Mouse (Mus musculus): ENCODE measurements around the gene Ugt1a5. TPM values are rescaled to one million over a fixed set of nuclear protein-coding genes. Genes with fewer than 3 reads are reported as not detected.

Ugt1a5 gene
- total and polyA plus RNA-seq, 3 experiments: not detected

GRCm38 (mm10) chr1:88206843-88207479, 41.1 kb downstream of the Ugt1a5 start:
- Histone ChIP-seq H3K27me3 (ENCODE audit: control insufficient read depth in 1 of 2, insufficient read depth in 2 of 2, low read length in 2 of 2) (no peaks in the 10 kb centered on the region), H3K27ac (ENCODE audit: control insufficient read depth, low read depth, low read length) (peak overlapping the region; percentile 39), H3K4me1 (ENCODE audit: control insufficient read depth in 1 of 2, insufficient read depth in 2 of 2, low read length in 2 of 2) (no peaks in the 10 kb centered on the region), H3K9ac (ENCODE audit: control insufficient read depth, low read depth, low read length, poor library complexity, severe bottlenecking) (no peak overlapping the region), H3K9me3 (replicated peaks; ENCODE audit: insufficient read depth, low read length) (no peaks in the 10 kb centered on the region), H3K36me3 (ENCODE audit: control insufficient read depth in 1 of 2, insufficient read depth in 2 of 2, low read length in 2 of 2) (peaks cover 0 to 4% of the 10 kb centered on the region in 2 experiments; a peak in 2 of 4 replicates), H3K79me2 (ENCODE audit: control insufficient read depth, insufficient read depth, low read length, poor library complexity) (no peaks in the 10 kb centered on the region), H3K4me3 (ENCODE audit: control insufficient read depth in 1 of 2, insufficient read depth in 1 of 2, low read depth in 2 of 2, low read length in 2 of 2) (no peak overlapping the region)
- DNase-seq (ENCODE audit: low read depth, low spot score): peak; percentile 53
- no peak for TF ChIP-seq JUND (IDR thresholded peaks at IDR 0.05; ENCODE audit: low read depth, low read length)
- no peak for TF ChIP-seq ZNF384 (IDR thresholded peaks at IDR 0.05; ENCODE audit: low read depth, low read length)
- TF ChIP-seq NELFE (IDR thresholded peaks at IDR 0.05; ENCODE audit: low read depth, low read length): no peak
- peak; percentile 35; the same call in 1 of the 2 replicates for TF ChIP-seq TAL1 (IDR thresholded peaks at IDR 0.05; ENCODE audit: low read length)
- no peak for TF ChIP-seq ELF1 (IDR thresholded peaks at IDR 0.05; ENCODE audit: low read depth, low read length)
- no peak for TF ChIP-seq MEF2A (IDR thresholded peaks at IDR 0.05; ENCODE audit: extremely low read depth, insufficient replicate concordance, low read depth, low read length, poor library complexity, severe bottlenecking)
- no peak for TF ChIP-seq ZC3H11A (IDR thresholded peaks at IDR 0.05; ENCODE audit: low read depth, low read length)
- no peak for TF ChIP-seq E2F4 (IDR thresholded peaks at IDR 0.05; ENCODE audit: borderline replicate concordance, low read depth, low read length)
- no peak for TF ChIP-seq RCOR1 (IDR thresholded peaks at IDR 0.05; ENCODE audit: low read depth, low read length)
- no peak for TF ChIP-seq POLR2AphosphoS5 (IDR thresholded peaks at IDR 0.05; ENCODE audit: borderline replicate concordance, low read depth, low read length)
- TF ChIP-seq MAZ (IDR thresholded peaks at IDR 0.05; ENCODE audit: low read depth, low read length): no peak
- TF ChIP-seq USF1 (IDR thresholded peaks at IDR 0.05; ENCODE audit: low read depth, low read length): no peak
- no peak for TF ChIP-seq RAD21 (IDR thresholded peaks at IDR 0.05; ENCODE audit: low read depth, low read length)
- TF ChIP-seq HCFC1 (IDR thresholded peaks at IDR 0.05; ENCODE audit: low read depth, low read length): no peak
- TF ChIP-seq CHD2 (IDR thresholded peaks at IDR 0.05; ENCODE audit: low read length): no peak
- TF ChIP-seq ZKSCAN1 (IDR thresholded peaks at IDR 0.05; ENCODE audit: low read depth, low read length): no peak
- TF ChIP-seq ETS1 (IDR thresholded peaks at IDR 0.05; ENCODE audit: low read depth, low read length): 0 out of 2 replicates have a peak, but pooled peaks have one; percentile 22
- no peak for TF ChIP-seq MXI1 (IDR thresholded peaks at IDR 0.05; ENCODE audit: low read depth, low read length)
- TF ChIP-seq MAX (IDR thresholded peaks at IDR 0.05; ENCODE audit: low read length): no peak
- no peak for TF ChIP-seq GABPA (IDR thresholded peaks at IDR 0.05; ENCODE audit: low read depth, low read length)
- no peak for TF ChIP-seq MAFK (IDR thresholded peaks at IDR 0.05; ENCODE audit: borderline replicate concordance, low read depth, low read length)
- TF ChIP-seq EP300 (IDR thresholded peaks at IDR 0.05; ENCODE audit: low read depth in 1 of 2, low read length in 2 of 2): peak; percentile 70 to 74
- no peak for TF ChIP-seq CHD1 (IDR thresholded peaks at IDR 0.05; ENCODE audit: low read depth, low read length)
- no peak for TF ChIP-seq TBP (IDR thresholded peaks at IDR 0.05; ENCODE audit: low read depth, low read length)
- no peak for TF ChIP-seq USF2 (IDR thresholded peaks at IDR 0.05; ENCODE audit: borderline replicate concordance in 1 of 2, insufficient read depth in 1 of 2, low read depth in 1 of 2, low read length in 2 of 2)
- no peak for TF ChIP-seq MYB (IDR thresholded peaks at IDR 0.05; ENCODE audit: low read depth, low read length)
- TF ChIP-seq UBTF (IDR thresholded peaks at IDR 0.05; ENCODE audit: borderline replicate concordance, insufficient read depth, low read depth, low read length): no peak
- TF ChIP-seq SMC3 (IDR thresholded peaks at IDR 0.05; ENCODE audit: low read depth, low read length): no peak
- peak; percentile 74 for TF ChIP-seq TCF12 (IDR thresholded peaks at IDR 0.05; ENCODE audit: low read depth, low read length)
- TF ChIP-seq CTCF (IDR thresholded peaks at IDR 0.05 in 2 of 3, conservative IDR thresholded peaks at IDR 0.05 in 1 of 3; ENCODE audit: control insufficient read depth in 1 of 3, insufficient read depth in 1 of 3, low read depth in 2 of 3, low read length in 3 of 3, poor library complexity in 1 of 3, severe bottlenecking in 1 of 3): no peak
- TF ChIP-seq KAT2A (conservative IDR thresholded peaks at IDR 0.05; ENCODE audit: low read depth, low read length): no peak
- no peak for TF ChIP-seq SIN3A (IDR thresholded peaks at IDR 0.05; ENCODE audit: low read length)
- TF ChIP-seq NRF1 (IDR thresholded peaks at IDR 0.05; ENCODE audit: insufficient read depth, low read depth, low read length, poor library complexity, severe bottlenecking): no peak
- peak; percentile 84 for TF ChIP-seq GATA1 (IDR thresholded peaks at IDR 0.05; ENCODE audit: low read depth, low read length)
- no peak for TF ChIP-seq ZMIZ1 (IDR thresholded peaks at IDR 0.05; ENCODE audit: low read depth, low read length)
- TF ChIP-seq POLR2A (IDR thresholded peaks at IDR 0.05; ENCODE audit: control insufficient read depth in 1 of 2, insufficient read depth in 1 of 2, low read depth in 1 of 2, low read length in 2 of 2, poor library complexity in 1 of 2): no peak
- no peak for TF ChIP-seq MYC (IDR thresholded peaks at IDR 0.05; ENCODE audit: low read depth, low read length)
